Mouse (Mus musculus) forebrain, embryonic 15.5 days (tissue): Measurements from ENCODE around the gene Slc24a4. TPM values are rescaled to one million over a fixed set of nuclear protein-coding genes. Genes with fewer than 3 reads are reported as not detected.
A peak's percentile ranks its signal among the peaks of the same experiment; 100 is the strongest.

Experiments used
- ATAC-seq: fragments of 200-750 bp; cut with Nextera tagmentation; replicated peaks from 2 replicates; pipeline ENCODE4 v1.8.0; 2017; ENCODE audit warnings: mild to moderate bottlenecking, moderate TSS enrichment, moderate library complexity
- H3K27ac ChIP-seq: fragments of 300-500 bp; sonication (generic); replicated peaks from 2 replicates; pipeline ENCODE4 v1.5.1; 2015; ENCODE audit warnings: mild to moderate bottlenecking, inconsistent platforms
- H3K27me3 ChIP-seq: fragments of 300-500 bp; sonication (generic); 2 replicates; pipeline ENCODE4 v1.6.1; 2015; ENCODE audit warnings: inconsistent platforms
- H3K36me3 ChIP-seq: fragments of 300-500 bp; sonication (generic); 2 replicates; pipeline ENCODE4 v1.6.1; 2015; ENCODE audit warnings: mild to moderate bottlenecking, inconsistent platforms
- H3K4me1 ChIP-seq: fragments of 300-500 bp; sonication (generic); 2 replicates; pipeline ENCODE4 v1.6.1; 2015; ENCODE audit warnings: inconsistent platforms
- H3K4me2 ChIP-seq: fragments of 300-500 bp; sonication (generic); replicated peaks from 2 replicates; pipeline ENCODE4 v1.6.1; 2015; ENCODE audit warnings: mild to moderate bottlenecking, inconsistent platforms
- H3K4me3 ChIP-seq: fragments of 300-500 bp; sonication (generic); 2 replicates; pipeline ENCODE4 v1.5.1; 2015; ENCODE audit warnings: mild to moderate bottlenecking, inconsistent platforms
- H3K9ac ChIP-seq: fragments of 300-500 bp; sonication (generic); replicated peaks from 2 replicates; pipeline ENCODE4 v1.6.1; 2015; ENCODE audit warnings: mild to moderate bottlenecking, inconsistent platforms
- H3K9me3 ChIP-seq: fragments of 300-500 bp; sonication (generic); 2 replicates; pipeline ENCODE4 v1.6.1; 2016; ENCODE audit warnings: inconsistent platforms
- WGBS: fragments of 180-500 bp; shearing (Covaris S2); methylation state at CpG from one replicate; pipeline ENCODE4 v1.1.7; 2015; ENCODE audit warnings: mixed read lengths; 5-methylcytosine and 5-hydroxymethylcytosine counted together
- polyA plus RNA-seq: library from polyadenylated mRNA; unstranded; fragments of >200 nt; fragmentation: Nextera tagmentation; extraction: Ambion mirVana; gene quantifications from 2 replicates; pipeline ENCODE4 v1.2.1, GENCODE M21; 2015

Gene Slc24a4
- polyA plus RNA-seq, 1 experiment from 2014 or later: 1.2 TPM

DNA sequence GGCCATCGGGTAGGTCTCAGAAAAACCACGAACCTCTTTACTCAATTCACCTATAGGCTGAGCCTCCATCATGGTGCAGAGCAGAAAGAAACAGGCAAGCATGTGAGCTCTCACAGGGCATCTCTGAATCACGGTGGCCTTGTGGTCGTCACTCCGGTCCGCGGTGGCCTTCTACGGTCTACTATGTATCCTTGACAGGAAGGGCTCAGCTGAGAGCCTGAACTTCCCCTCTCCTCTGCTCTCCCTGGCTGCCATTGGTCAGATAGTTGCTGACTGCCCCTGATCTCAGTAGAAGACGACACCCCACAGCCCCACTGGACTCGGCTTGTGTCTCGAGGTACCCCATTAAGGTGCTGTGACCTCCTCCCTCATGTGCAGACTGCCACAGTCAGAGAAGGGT, 44.2 kb downstream of the Slc24a4 start:
- Histone ChIP-seq H3K27ac (no peak overlapping the region), H3K4me3 (no peak overlapping the region), H3K9ac (no peak overlapping the region), H3K27me3 (no peaks in the 10 kb centered on the region), H3K4me2 (no peak overlapping the region), H3K9me3 (no peaks in the 10 kb centered on the region), H3K4me1 (no peaks in the 10 kb centered on the region), H3K36me3 (no peaks in the 10 kb centered on the region)
- WGBS: 90% methylated on average over 11 of the region's 11 CpGs
- no peak for ATAC-seq

- no peak overlapping the region for H3K4me2 ChIP-seq
- ATAC-seq: no peak
- no peaks in the 10 kb centered on the region for H3K4me1 ChIP-seq
- H3K27me3 ChIP-seq: no peaks in the 10 kb centered on the region
- H3K4me3 ChIP-seq: no peak overlapping the region
- WGBS: 87% methylated on average over 5 of the region's 5 CpGs
- no peak overlapping the region for H3K9ac ChIP-seq
- H3K9me3 ChIP-seq: no peaks in the 10 kb centered on the region
- H3K27ac ChIP-seq: no peak overlapping the region
- H3K36me3 ChIP-seq: no peaks in the 10 kb centered on the region
Measured at GRCm38 (mm10) chr12:102173345-102173744, 44.8 kb downstream of the Slc24a4 start.

DNA sequence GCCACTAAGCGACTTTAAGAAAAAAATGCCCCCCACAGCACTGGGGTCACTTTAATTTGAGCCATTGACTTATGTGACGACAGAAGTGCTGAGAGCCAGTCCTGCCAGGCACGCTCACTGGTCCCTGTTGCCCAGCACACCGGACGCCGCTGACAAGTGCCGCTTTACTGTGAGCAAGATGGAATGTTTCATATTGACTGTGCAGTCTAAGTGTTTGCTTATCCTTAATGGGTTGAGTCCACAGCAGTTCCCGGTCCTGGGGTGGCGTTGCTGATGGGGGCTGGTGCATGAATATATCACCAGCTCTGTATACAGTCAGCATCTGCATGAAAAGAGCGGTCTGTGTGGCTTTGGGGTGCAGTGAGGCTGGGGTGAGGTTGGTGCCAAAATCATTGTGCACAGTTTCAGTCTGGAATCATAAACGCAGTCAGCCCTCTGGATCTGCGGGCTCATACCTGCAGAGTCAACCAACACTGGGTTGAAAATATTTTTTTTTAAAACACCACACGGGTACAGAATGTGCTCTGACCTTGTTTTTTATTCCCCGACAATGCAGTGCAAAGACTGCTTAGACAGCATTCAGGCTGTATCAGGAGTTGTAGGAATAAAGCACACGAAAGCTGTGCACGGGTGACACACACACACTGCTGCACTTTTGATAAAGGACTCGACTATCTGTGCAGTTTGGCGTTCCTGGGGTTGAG, 52.0 kb downstream of the Slc24a4 start:
- Histone ChIP-seq H3K27ac (no peak overlapping the region), H3K4me2 (no peak overlapping the region), H3K4me1 (no peaks in the 10 kb centered on the region), H3K36me3 (no peaks in the 10 kb centered on the region), H3K27me3 (no peaks in the 10 kb centered on the region), H3K9me3 (no peaks in the 10 kb centered on the region), H3K9ac (no peak overlapping the region), H3K4me3 (no peak overlapping the region)
- WGBS: 87% methylated on average over 18 of the region's 18 CpGs
- ATAC-seq: no peak

- no peaks in the 10 kb centered on the region for H3K9me3 ChIP-seq
- no peak overlapping the region for H3K9ac ChIP-seq
- H3K4me1 ChIP-seq: no peaks in the 10 kb centered on the region
- no peak overlapping the region for H3K4me2 ChIP-seq
- H3K27ac ChIP-seq: no peak overlapping the region
- no peak overlapping the region for H3K4me3 ChIP-seq
- 37% methylated on average over 5 of the region's 5 CpGs for WGBS
- no peaks in the 10 kb centered on the region for H3K27me3 ChIP-seq
- no peaks in the 10 kb centered on the region for H3K36me3 ChIP-seq
- ATAC-seq: 0 out of 2 replicates have a peak, but pooled peaks have one; percentile 26
Measured at GRCm38 (mm10) chr12:102181799-102182357, 53.3 kb downstream of the Slc24a4 start.

DNA sequence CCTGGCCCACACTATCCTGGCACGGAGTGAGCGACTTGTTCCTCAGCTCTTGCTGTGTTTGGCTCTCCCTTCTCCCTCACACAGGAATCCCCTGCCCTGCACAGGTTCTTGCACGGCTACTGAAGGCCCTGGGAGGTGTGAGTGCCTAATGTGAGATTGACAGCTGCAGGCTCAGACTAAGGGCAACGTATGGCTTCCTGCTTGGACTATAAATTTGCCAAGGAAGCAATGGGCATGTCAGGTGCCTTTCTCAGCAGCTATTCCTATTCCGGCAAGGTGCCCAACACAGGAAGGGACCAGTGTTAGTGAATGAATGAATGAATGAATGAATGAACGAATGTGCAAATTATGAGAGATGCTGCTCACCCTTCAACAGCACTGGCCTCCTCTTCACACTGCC, 54.1 kb downstream of the Slc24a4 start:
- Histone ChIP-seq H3K4me1 (no peaks in the 10 kb centered on the region), H3K4me3 (no peak overlapping the region), H3K36me3 (no peaks in the 10 kb centered on the region), H3K9ac (no peak overlapping the region), H3K4me2 (no peak overlapping the region), H3K27me3 (no peaks in the 10 kb centered on the region), H3K9me3 (no peaks in the 10 kb centered on the region), H3K27ac (no peak overlapping the region)
- ATAC-seq: no peak
- 79% methylated on average over 6 of the region's 6 CpGs for WGBS

GRCm38 (mm10) chr12:102183201-102183600, 54.7 kb downstream of the Slc24a4 start:
- WGBS: 77% methylated on average over 9 of the region's 9 CpGs
- H3K27ac ChIP-seq: no peak overlapping the region

GRCm38 (mm10) chr12:102190820-102191219, 62.3 kb downstream of the Slc24a4 start:
- Histone ChIP-seq H3K36me3 (no peaks in the 10 kb centered on the region), H3K27ac (no peak overlapping the region), H3K9me3 (0 out of 2 replicates have a peak, but pooled peaks cover 7% of the 10 kb centered on the region), H3K27me3 (no peaks in the 10 kb centered on the region), H3K9ac (no peak overlapping the region), H3K4me1 (no peaks in the 10 kb centered on the region), H3K4me2 (no peak overlapping the region), H3K4me3 (no peak overlapping the region)
- WGBS: 71% methylated on average over 11 of the region's 11 CpGs
- ATAC-seq: no peak

More at GRCm38 (mm10) chr12:102183201-102183600, 54.7 kb downstream of the Slc24a4 start:
- no peak overlapping the region for H3K4me2 ChIP-seq
- no peak for ATAC-seq
- no peaks in the 10 kb centered on the region for H3K4me1 ChIP-seq
- no peak overlapping the region for H3K4me3 ChIP-seq
- 0 out of 2 replicates have a peak, but pooled peaks cover 3% of the 10 kb centered on the region for H3K9me3 ChIP-seq
- H3K9ac ChIP-seq: no peak overlapping the region
- H3K27me3 ChIP-seq: no peaks in the 10 kb centered on the region
- no peaks in the 10 kb centered on the region for H3K36me3 ChIP-seq

DNA sequence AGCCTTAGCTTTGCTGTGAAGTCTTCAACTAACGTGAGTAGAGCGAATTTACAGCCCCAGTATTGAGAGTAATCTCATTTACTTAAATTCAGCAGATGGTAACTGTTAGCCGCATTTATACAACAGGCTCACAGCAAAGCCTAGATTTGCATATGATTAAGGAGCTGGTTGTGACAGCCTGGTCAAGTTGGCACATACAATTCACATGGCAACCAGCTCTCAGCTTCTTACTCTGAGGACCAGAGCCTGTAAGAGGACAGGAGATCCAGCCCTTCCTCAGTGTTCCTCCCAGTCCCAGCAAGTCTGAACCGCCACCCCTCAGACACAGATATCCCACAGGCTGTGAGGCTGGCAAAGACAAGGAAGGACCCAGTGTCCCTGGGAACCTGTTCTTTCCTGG, 73.0 kb downstream of the Slc24a4 start:
- WGBS: 21% methylated on average over 4 of the region's 4 CpGs
- ATAC-seq: peak; percentile 86
- peak overlapping the region; percentile 76 for H3K27ac ChIP-seq

DNA sequence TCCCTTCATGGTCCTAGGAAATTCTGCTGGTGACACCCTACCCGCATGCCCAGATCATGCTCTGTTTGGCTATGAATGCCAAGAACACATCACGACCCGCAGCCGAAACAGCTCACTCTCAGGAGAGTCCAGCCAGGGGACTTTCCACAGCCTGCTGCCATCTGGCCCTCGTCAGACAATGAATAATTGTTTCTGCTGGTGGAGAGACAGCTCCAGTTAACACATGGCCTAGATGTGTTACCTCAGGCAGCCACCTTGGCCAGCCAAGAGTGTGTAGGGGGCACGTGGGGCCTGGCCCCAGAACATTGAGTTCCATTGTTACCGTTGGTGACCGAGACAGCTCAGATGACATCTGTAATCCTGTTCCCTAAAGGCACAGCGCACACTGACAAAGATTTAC, 74.4 kb downstream of the Slc24a4 start:
- no peaks in the 10 kb centered on the region for H3K9me3 ChIP-seq
- WGBS: 43% methylated on average over 9 of the region's 9 CpGs
- peak; percentile 30; the same call in 1 of the 2 replicates for ATAC-seq
- no peaks in the 10 kb centered on the region for H3K36me3 ChIP-seq
- no peak overlapping the region for H3K4me3 ChIP-seq
- H3K4me1 ChIP-seq: peaks cover 25% of the 10 kb centered on the region
- 0 out of 2 replicates have a peak overlapping the region, but pooled peaks have one; percentile 25 for H3K27ac ChIP-seq
- H3K9ac ChIP-seq: no peak overlapping the region
- H3K27me3 ChIP-seq: no peaks in the 10 kb centered on the region
- no peak overlapping the region for H3K4me2 ChIP-seq

More for the DNA sequence above, 73.0 kb downstream of the Slc24a4 start:
- Histone ChIP-seq H3K9ac (no peak overlapping the region), H3K4me3 (no peak overlapping the region), H3K4me1 (peaks cover 25% of the 10 kb centered on the region), H3K36me3 (no peaks in the 10 kb centered on the region), H3K9me3 (no peaks in the 10 kb centered on the region), H3K4me2 (no peak overlapping the region), H3K27me3 (no peaks in the 10 kb centered on the region)

- H3K9ac ChIP-seq: no peak overlapping the region
- ATAC-seq: no peak
- H3K4me2 ChIP-seq: no peak overlapping the region
- H3K9me3 ChIP-seq: no peaks in the 10 kb centered on the region
- H3K4me3 ChIP-seq: no peak overlapping the region
- no peaks in the 10 kb centered on the region for H3K27me3 ChIP-seq
- H3K27ac ChIP-seq: no peak overlapping the region
- no peaks in the 10 kb centered on the region for H3K36me3 ChIP-seq
- peaks cover 14% of the 10 kb centered on the region for H3K4me1 ChIP-seq
- WGBS: 74% methylated on average over 1 of the region's 1 CpGs
Measured at GRCm38 (mm10) chr12:102206471-102206870, 77.9 kb downstream of the Slc24a4 start.

- no peaks in the 10 kb centered on the region for H3K9me3 ChIP-seq
- no peak for ATAC-seq
- WGBS: 88% methylated on average over 7 of the region's 7 CpGs
- no peaks in the 10 kb centered on the region for H3K36me3 ChIP-seq
- H3K4me3 ChIP-seq: no peak overlapping the region
- H3K27ac ChIP-seq: no peak overlapping the region
- H3K4me2 ChIP-seq: no peak overlapping the region
- peaks cover 6% of the 10 kb centered on the region; the same call in 1 of the 2 replicates for H3K4me1 ChIP-seq
- H3K27me3 ChIP-seq: no peaks in the 10 kb centered on the region
- H3K9ac ChIP-seq: no peak overlapping the region
Measured at GRCm38 (mm10) chr12:102207245-102207644, 78.7 kb downstream of the Slc24a4 start.

- no peaks in the 10 kb centered on the region for H3K27me3 ChIP-seq
- no peak overlapping the region for H3K9ac ChIP-seq
- H3K9me3 ChIP-seq: no peaks in the 10 kb centered on the region
- no peak overlapping the region for H3K4me3 ChIP-seq
- no peak overlapping the region for H3K27ac ChIP-seq
- no peak for ATAC-seq
- no peak overlapping the region for H3K4me2 ChIP-seq
- WGBS: 72% methylated on average over 2 of the region's 2 CpGs
- H3K4me1 ChIP-seq: peaks cover 14% of the 10 kb centered on the region
- no peaks in the 10 kb centered on the region for H3K36me3 ChIP-seq
Measured at GRCm38 (mm10) chr12:102210801-102211200, 82.3 kb downstream of the Slc24a4 start.
